Mouse (Mus musculus) limb, embryonic 12.5 days (tissue): Measurements from ENCODE around the gene Cpm. TPM values are rescaled to one million over a fixed set of nuclear protein-coding genes. Genes with fewer than 3 reads are reported as not detected.
A peak's percentile ranks its signal among the peaks of the same experiment; 100 is the strongest.

ENCODE experiments used
- ATAC-seq: fragments of 200-750 bp; cut with Nextera tagmentation; 2 replicates; pipeline ENCODE4 v1.8.0; 2017; ENCODE audit warnings: low read depth, moderate TSS enrichment; ENCODE audit not compliant: insufficient number of reproducible peaks, insufficient read depth, low FRiP score, low TSS enrichment
- H3K27ac ChIP-seq: fragments of 300-500 bp; sonication (generic); 2 replicates; pipeline ENCODE4 v1.5.1; 2016; ENCODE audit warnings: mild to moderate bottlenecking, moderate library complexity
- H3K27me3 ChIP-seq: fragments of 300-500 bp; sonication (generic); 2 replicates; pipeline ENCODE4 v1.6.1; 2016; ENCODE audit warnings: mild to moderate bottlenecking, moderate library complexity
- H3K36me3 ChIP-seq: fragments of 300-500 bp; sonication (generic); 2 replicates; pipeline ENCODE4 v1.6.1; 2016; ENCODE audit warnings: mild to moderate bottlenecking, moderate library complexity
- H3K4me1 ChIP-seq: fragments of 300-500 bp; sonication (generic); replicated peaks from 2 replicates; pipeline ENCODE4 v1.6.1; 2016
- H3K4me2 ChIP-seq: fragments of 300-500 bp; sonication (generic); 2 replicates; pipeline ENCODE4 v1.6.1; 2016; ENCODE audit warnings: mild to moderate bottlenecking, moderate library complexity
- H3K4me3 ChIP-seq: fragments of 300-500 bp; sonication (generic); replicated peaks from 2 replicates; pipeline ENCODE4 v1.5.1; 2016; ENCODE audit warnings: mild to moderate bottlenecking
- H3K9ac ChIP-seq: fragments of 300-500 bp; sonication (generic); replicated peaks from 2 replicates; pipeline ENCODE4 v1.6.1; 2016; ENCODE audit warnings: mild to moderate bottlenecking, moderate library complexity
- H3K9me3 ChIP-seq: fragments of 300-500 bp; sonication (generic); 2 replicates; pipeline ENCODE4 v1.6.1; 2016; ENCODE audit warnings: mild to moderate bottlenecking, moderate library complexity
- WGBS: fragments of 180-500 bp; shearing (Covaris S2); methylation state at CpG from one replicate; pipeline ENCODE4 v1.1.7; 2016; 5-methylcytosine and 5-hydroxymethylcytosine counted together
- polyA plus RNA-seq: library from polyadenylated mRNA; unstranded; fragments of >200 nt; fragmentation: Nextera tagmentation; extraction: Ambion mirVana; gene quantifications from 2 replicates; pipeline ENCODE4 v1.2.1, GENCODE M21; 2016

Gene Cpm
- polyA plus RNA-seq, 1 experiment from 2014 or later = 30.0 TPM

DNA sequence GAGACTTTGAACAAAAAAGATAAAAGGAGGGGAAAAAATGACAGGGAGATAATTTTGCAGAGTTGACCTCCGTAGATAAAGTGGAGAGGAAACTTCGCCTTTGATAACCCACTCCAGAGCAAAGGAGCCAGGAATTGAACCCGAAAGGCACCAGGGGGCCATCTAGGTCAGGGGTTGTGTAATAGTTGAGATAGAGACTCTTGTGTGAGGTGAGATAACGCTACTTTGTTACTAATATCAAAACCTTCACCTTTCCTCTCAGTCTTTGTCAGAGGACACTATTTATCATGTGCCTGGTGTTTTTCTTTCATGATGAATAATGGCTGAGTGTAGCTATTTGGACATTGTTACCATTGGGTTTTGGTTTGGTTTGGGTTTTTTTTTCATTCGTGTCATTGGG, 49.1 kb downstream of the Cpm start:
- 81% methylated on average over 5 of the region's 5 CpGs for WGBS
- H3K4me3 ChIP-seq = no peak overlapping the region
- ATAC-seq = no peak

GRCm38 (mm10) chr10:117679029-117679686, 49.9 kb downstream of the Cpm start:
- H3K9me3 ChIP-seq = no peaks in the 10 kb centered on the region
- H3K27me3 ChIP-seq = no peaks in the 10 kb centered on the region
- H3K4me1 ChIP-seq = peaks cover 21% of the 10 kb centered on the region
- H3K4me2 ChIP-seq = no peak overlapping the region
- no peak for ATAC-seq
- 81% methylated on average over 5 of the region's 5 CpGs for WGBS
- peaks cover 5% of the 10 kb centered on the region for H3K36me3 ChIP-seq
- H3K9ac ChIP-seq = no peak overlapping the region
- H3K27ac ChIP-seq = no peak overlapping the region
- no peak overlapping the region for H3K4me3 ChIP-seq

More for the DNA sequence above, 49.1 kb downstream of the Cpm start:
- Histone ChIP-seq H3K9ac (no peak overlapping the region), H3K27ac (no peak overlapping the region), H3K4me2 (no peak overlapping the region), H3K4me1 (peaks cover 19% of the 10 kb centered on the region), H3K36me3 (no peaks in the 10 kb centered on the region; the same call in 1 of the 2 replicates), H3K9me3 (no peaks in the 10 kb centered on the region), H3K27me3 (no peaks in the 10 kb centered on the region)

- H3K27me3 ChIP-seq = no peaks in the 10 kb centered on the region
- H3K36me3 ChIP-seq = peaks cover 11% of the 10 kb centered on the region
- peaks cover 21% of the 10 kb centered on the region for H3K4me1 ChIP-seq
- H3K9me3 ChIP-seq = no peaks in the 10 kb centered on the region
- no peak overlapping the region for H3K27ac ChIP-seq
- WGBS = 92% methylated on average over 14 of the region's 14 CpGs
- H3K9ac ChIP-seq = no peak overlapping the region
- no peak overlapping the region for H3K4me3 ChIP-seq
- no peak for ATAC-seq
- H3K4me2 ChIP-seq = no peak overlapping the region
These were observed 50.7 kb downstream of the Cpm start for GRCm38 (mm10) chr10:117679963-117680473.

DNA sequence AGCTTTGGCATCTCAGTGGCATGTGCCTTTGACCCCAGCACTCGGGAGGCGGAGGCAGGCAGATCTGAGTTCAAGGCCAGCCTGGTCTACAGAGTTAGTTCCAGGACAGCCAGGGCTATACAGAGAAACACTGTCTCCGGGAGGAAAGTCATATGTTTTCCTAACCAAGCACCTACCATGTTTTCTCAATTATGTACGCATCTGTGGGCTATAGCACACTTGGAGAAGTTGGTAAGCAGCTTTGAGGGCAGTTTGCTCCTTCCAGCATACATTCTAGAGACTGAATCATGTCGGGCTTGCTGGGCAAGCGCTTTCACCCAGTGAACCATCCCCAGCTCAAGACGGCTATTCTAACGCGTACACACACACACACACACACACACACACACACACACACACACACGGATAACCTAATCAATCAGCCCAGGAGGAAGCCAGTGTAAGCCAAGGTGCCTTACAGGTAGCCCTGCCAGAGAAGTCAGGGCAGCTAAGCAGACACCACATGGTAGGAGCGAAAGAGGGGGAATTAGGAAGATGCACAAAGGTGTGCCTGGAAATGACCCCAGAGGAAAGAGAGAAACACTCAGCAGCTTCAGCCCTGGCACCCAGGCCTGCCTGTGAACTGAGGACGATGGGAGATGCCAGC, 51.7 kb downstream of the Cpm start:
- Histone ChIP-seq H3K4me2 (no peak overlapping the region), H3K36me3 (peaks cover 11% of the 10 kb centered on the region), H3K27me3 (no peaks in the 10 kb centered on the region), H3K4me1 (peaks cover 12% of the 10 kb centered on the region), H3K4me3 (no peak overlapping the region), H3K9me3 (no peaks in the 10 kb centered on the region), H3K27ac (no peak overlapping the region), H3K9ac (no peak overlapping the region)
- ATAC-seq = no peak
- 90% methylated on average over 12 of the region's 12 CpGs for WGBS

GRCm38 (mm10) chr10:117681543-117681942, 52.2 kb downstream of the Cpm start:
- Histone ChIP-seq H3K27me3 (no peaks in the 10 kb centered on the region), H3K4me3 (no peak overlapping the region), H3K4me2 (no peak overlapping the region), H3K9ac (no peak overlapping the region), H3K4me1 (peaks cover 7% of the 10 kb centered on the region; the same call in 1 of the 2 replicates), H3K27ac (no peak overlapping the region), H3K9me3 (no peaks in the 10 kb centered on the region), H3K36me3 (peaks cover 11% of the 10 kb centered on the region)
- no peak for ATAC-seq
- WGBS = 87% methylated on average over 3 of the region's 3 CpGs

- 70% methylated on average over 14 of the region's 14 CpGs for WGBS
These were observed 52.9 kb downstream of the Cpm start for GRCm38 (mm10) chr10:117681999-117682857.

GRCm38 (mm10) chr10:117682858-117683733, 53.8 kb downstream of the Cpm start:
- Histone ChIP-seq H3K27ac (peak overlapping the region; percentile 47; the same call in 1 of the 2 replicates), H3K4me2 (no peak overlapping the region)
- ATAC-seq = no peak; the same call in 1 of the 2 replicates

More at GRCm38 (mm10) chr10:117681999-117682857, 52.9 kb downstream of the Cpm start:
- H3K27me3 ChIP-seq = no peaks in the 10 kb centered on the region
- H3K9ac ChIP-seq = no peak overlapping the region
- H3K27ac ChIP-seq = no peak overlapping the region
- H3K36me3 ChIP-seq = peaks cover 15% of the 10 kb centered on the region
- no peak overlapping the region for H3K4me2 ChIP-seq
- ATAC-seq = no peak
- H3K4me1 ChIP-seq = 0 out of 2 replicates have a peak, but pooled peaks cover 4% of the 10 kb centered on the region
- H3K9me3 ChIP-seq = no peaks in the 10 kb centered on the region
- no peak overlapping the region for H3K4me3 ChIP-seq

DNA sequence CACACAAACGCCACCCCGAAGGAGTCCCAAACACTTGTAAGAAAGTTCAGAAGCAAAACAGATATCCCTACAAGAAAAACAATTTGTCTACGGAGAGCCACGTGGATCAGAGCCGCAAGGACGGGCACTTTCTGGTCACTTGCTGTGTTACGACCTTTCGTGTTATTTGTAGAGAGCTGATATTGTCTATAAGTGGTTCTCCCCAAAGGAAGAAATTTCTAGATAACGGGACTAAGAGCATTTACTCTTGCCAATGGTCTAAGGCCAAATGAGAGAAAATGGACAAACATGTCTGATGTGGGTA, 54.4 kb downstream of the Cpm start:
- H3K9ac ChIP-seq = no peak overlapping the region
- 92% methylated on average over 9 of the region's 9 CpGs for WGBS
- no peak overlapping the region for H3K4me3 ChIP-seq
- no peak overlapping the region for H3K27ac ChIP-seq
- no peaks in the 10 kb centered on the region for H3K27me3 ChIP-seq
- no peak for ATAC-seq
- H3K9me3 ChIP-seq = no peaks in the 10 kb centered on the region
- 0 out of 2 replicates have a peak, but pooled peaks cover 4% of the 10 kb centered on the region for H3K4me1 ChIP-seq
- peaks cover 29% of the 10 kb centered on the region for H3K36me3 ChIP-seq
- no peak overlapping the region for H3K4me2 ChIP-seq

More at GRCm38 (mm10) chr10:117682858-117683733, 53.8 kb downstream of the Cpm start:
- H3K36me3 ChIP-seq = peaks cover 23% of the 10 kb centered on the region
- H3K4me1 ChIP-seq = 0 out of 2 replicates have a peak, but pooled peaks cover 4% of the 10 kb centered on the region
- 67% methylated on average over 30 of the region's 30 CpGs for WGBS
- H3K9ac ChIP-seq = no peak overlapping the region
- no peak overlapping the region for H3K4me3 ChIP-seq
- H3K9me3 ChIP-seq = no peaks in the 10 kb centered on the region
- no peaks in the 10 kb centered on the region for H3K27me3 ChIP-seq

DNA sequence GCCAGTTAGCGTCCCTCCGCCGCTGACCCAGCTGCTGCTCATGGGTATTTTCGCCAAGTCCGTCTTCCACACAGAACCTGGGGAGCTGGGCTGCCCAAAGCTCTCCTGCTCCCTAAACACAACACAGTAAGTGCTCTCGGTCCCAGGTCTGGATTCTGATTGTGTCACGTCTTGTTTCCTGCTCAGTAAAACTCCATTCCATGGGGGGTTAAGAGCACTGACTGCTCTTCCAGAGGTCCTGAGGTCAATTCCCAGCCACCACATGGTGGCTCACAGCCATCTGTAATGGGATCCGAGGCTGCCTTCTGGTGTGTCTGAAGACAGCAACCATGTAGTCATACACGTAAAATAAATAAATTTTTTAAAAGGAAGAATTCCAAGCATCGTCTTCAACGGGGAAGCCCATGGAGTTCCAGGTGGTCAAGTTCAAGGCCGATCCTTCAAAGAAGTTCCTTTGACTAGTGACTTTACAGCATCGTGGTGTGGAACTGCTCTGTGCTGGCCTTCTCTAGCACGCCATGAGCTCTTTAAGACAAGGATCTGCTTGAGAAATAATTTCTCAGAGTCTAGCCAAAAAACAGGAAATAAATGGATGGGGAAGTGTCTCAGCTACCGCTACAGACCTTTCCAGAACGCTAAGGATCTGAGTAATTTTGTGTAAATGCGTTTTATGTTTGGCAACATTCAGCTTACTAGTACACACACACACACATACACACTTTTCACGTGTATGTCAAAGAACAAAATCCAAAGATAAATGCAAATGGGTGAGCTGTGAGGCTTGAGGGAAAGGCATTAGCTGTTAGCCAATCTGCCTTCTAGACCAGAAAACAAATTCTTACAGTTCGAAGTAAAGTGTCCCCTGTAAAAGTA, 55.2 kb downstream of the Cpm start:
- no peaks in the 10 kb centered on the region for H3K9me3 ChIP-seq
- H3K27ac ChIP-seq = no peak overlapping the region
- no peak overlapping the region for H3K4me2 ChIP-seq
- peaks cover 37% of the 10 kb centered on the region for H3K36me3 ChIP-seq
- 88% methylated on average over 19 of the region's 19 CpGs for WGBS
- H3K9ac ChIP-seq = no peak overlapping the region
- H3K4me3 ChIP-seq = no peak overlapping the region
- no peak for ATAC-seq
- H3K4me1 ChIP-seq = 0 out of 2 replicates have a peak, but pooled peaks cover 4% of the 10 kb centered on the region
- no peaks in the 10 kb centered on the region for H3K27me3 ChIP-seq
